Mouse (Mus musculus) cerebellum, adult 2 months (tissue): ENCODE results near the gene Ndufa10.

Source experiments
- CTCF ChIP-seq: fragments of 200-500 bp; IDR thresholded peaks from 2 replicates; pipeline ENCODE4 v1.5.1; 2011; ENCODE audit warnings: low read depth, mild to moderate bottlenecking, control low read depth, low read length, moderate library complexity, borderline replicate concordance; ENCODE audit not compliant: insufficient read depth
- POLR2A ChIP-seq: fragments of 200-500 bp; IDR thresholded peaks from 2 replicates; pipeline ENCODE4 v1.6.1; 2011; ENCODE audit warnings: low read length, control low read depth, borderline replicate concordance; ENCODE audit not compliant: insufficient read depth

DNA sequence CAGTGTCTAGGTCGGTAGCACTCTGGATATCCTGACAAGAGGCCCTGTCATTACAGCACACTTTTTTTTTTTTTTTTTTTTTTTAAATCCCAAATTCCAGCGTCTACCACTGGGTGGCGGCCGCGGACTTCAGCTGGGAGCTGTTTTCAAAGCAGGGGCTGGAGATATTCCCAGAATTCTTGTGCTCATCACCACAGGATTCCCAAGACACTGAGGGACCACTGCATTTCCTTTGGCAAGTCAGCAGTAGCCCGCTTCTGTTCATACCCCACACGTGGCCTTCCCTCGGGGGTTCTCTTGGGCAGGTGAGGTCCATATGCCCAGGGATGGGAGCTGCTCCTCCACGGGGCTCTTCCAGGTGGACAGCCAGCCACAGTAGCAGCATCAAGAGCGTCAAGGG lies 47.7 kb upstream of the Ndufa10 start:
- TF ChIP-seq POLR2A (no peak), CTCF (peak; percentile 64)
